In the genomic region with DNA sequence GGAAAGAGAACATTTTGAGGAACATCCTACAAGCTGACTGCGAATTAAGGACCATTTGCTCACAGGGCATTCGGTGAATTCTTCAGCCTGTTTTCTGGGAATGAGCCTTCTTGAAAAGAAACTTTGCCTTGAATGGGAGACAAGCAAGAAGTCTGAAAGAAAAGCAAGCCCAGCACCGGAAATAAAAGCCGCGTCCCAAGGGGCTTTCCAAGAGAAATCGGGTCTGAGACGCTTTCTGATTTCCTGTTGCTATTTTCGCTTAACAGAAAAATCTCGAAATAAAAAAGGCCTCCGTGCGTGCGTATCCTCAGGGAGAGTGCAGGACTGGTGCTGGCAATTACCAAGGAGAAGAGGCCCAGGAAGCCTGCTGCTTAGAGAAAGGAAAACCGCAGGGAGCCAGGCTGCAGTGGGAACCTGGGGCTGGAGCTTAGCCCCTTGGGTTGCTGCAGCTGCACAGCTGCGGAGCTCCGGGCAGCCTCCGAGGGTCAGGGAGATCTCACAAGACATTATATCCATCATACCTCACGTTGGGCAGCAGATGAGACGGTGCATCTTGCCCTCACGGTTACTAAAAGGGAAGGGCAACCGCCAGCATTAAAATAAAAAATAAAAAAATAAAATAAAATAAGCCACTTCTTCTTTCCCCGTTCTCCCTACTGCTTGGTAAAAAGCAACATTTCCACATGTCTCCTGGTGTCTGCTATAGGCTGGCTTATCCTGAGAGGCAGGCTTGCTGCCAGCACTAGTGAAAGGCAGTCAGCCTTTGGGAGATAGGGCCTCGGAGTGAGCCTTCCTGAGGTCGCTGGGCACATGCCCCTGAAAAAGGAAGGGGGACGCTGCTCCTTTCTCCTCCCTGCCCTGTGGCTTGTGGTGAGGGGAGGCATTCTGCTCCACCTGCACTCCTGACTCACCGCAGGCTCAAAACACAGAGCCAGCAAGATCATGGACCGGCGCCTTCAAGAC, we compare ENCODE assay signal across 9 mouse cellular contexts. TPM values are rescaled to one million over a fixed set of nuclear protein-coding genes. Genes with fewer than 3 reads are reported as not detected.
A peak's percentile ranks its signal among the peaks of the same experiment; 100 is the strongest.
DNase-seq lines count a peak whose midpoint lies in the region; ATAC-seq and TF ChIP-seq lines count a peak whose summit lies in the region.
"Had no signal": no experiment of that assay in that cellular context is flagged by ENCODE, and none has a peak within 500 bp of the region (broad histone marks: within the 10 kb centered on the region; RNA-seq: fewer than 3 reads in every experiment).

No protein-coding gene starts in this region.

- peaks cover 13% of the 10 kb centered on the region for H3K27me3 ChIP-seq in lung, embryonic 16.5 days (ENCODE audit: control insufficient read depth, insufficient read depth, low read depth, low read length)
- peaks cover under 1% of the 10 kb centered on the region; the same call in 1 of the 2 replicates for H3K27me3 ChIP-seq in heart, adult 2 months (ENCODE audit: control insufficient read depth, insufficient read depth, low read length)
- no peaks in the 10 kb centered on the region for H3K27me3 ChIP-seq in splenic B cell, adult 2 months (ENCODE audit: control insufficient read depth, insufficient read depth, low read length, poor library complexity, severe bottlenecking)

- H3K9ac ChIP-seq in lung, embryonic 16.5 days (ENCODE audit: low read length) = no peak overlapping the region
- H3K9ac ChIP-seq in heart, adult 2 months (ENCODE audit: low read depth, low read length) = peak overlapping the region; percentile 33

- H3K4me1 ChIP-seq in lung, embryonic 16.5 days (replicated peaks; ENCODE audit: control insufficient read depth, insufficient read depth, low read length) = peaks cover 8% of the 10 kb centered on the region
- peaks cover 16% of the 10 kb centered on the region for H3K4me1 ChIP-seq in lung, adult 2 months (ENCODE audit: control insufficient read depth, insufficient read depth, low read length)
- peaks cover 3% of the 10 kb centered on the region; the same call in 1 of the 2 replicates for H3K4me1 ChIP-seq in heart, adult 2 months (ENCODE audit: control insufficient read depth, insufficient read depth, low read length)

- TF ChIP-seq POLR2A in lung, adult 2 months (IDR thresholded peaks at IDR 0.05; ENCODE audit: borderline replicate concordance, extremely low read depth, low read depth, low read length) = no peak
- TF ChIP-seq POLR2A in heart, adult 2 months (IDR thresholded peaks at IDR 0.05; ENCODE audit: insufficient read depth, low read depth, low read length) = no peak

- no peak overlapping the region for H3K4me3 ChIP-seq in lung, embryonic 16.5 days (ENCODE audit: low read length)
- H3K4me3 ChIP-seq in lung, adult 2 months (replicated peaks; ENCODE audit: extremely low read depth, low read depth, low read length) = no peak overlapping the region
- no peak overlapping the region for H3K4me3 ChIP-seq in heart, adult 2 months

- H3K27ac ChIP-seq in lung, embryonic 16.5 days (ENCODE audit: low read length) = peak overlapping the region; percentile 6; the same call in 1 of the 2 replicates
- peak overlapping the region; percentile 54 for H3K27ac ChIP-seq in heart, adult 2 months

- TF ChIP-seq EP300 in heart, adult 2 months (IDR thresholded peaks at IDR 0.05; ENCODE audit: insufficient read depth, low read depth, low read length) = no peak

- H3K36me3 ChIP-seq in lung, embryonic 16.5 days (ENCODE audit: control insufficient read depth, insufficient read depth, low read length) = no peaks in the 10 kb centered on the region
- H3K36me3 ChIP-seq in heart, adult 2 months (ENCODE audit: control insufficient read depth, insufficient read depth, low read length) = no peaks in the 10 kb centered on the region
- H3K36me3 ChIP-seq in splenic B cell, adult 2 months (ENCODE audit: control insufficient read depth, insufficient read depth, low read length, poor library complexity, severe bottlenecking) = no peaks in the 10 kb centered on the region

- DNase-seq in lung, adult 2 months = no peak
- peak in 1 of 2 experiments; percentile 34 for DNase-seq in heart, adult 2 months
- peak; percentile 38 for DNase-seq in kidney, postnatal 10 days
- DNase-seq in splenic B cell, adult 2 months (ENCODE audit: low read depth, low spot score) = peak; percentile 21
- no peak for DNase-seq in cerebellum, postnatal 14 days
- DNase-seq in thymus, postnatal 10 days (ENCODE audit: low spot score in 2 of 2) = no peak
- DNase-seq in cerebellum, adult 9-10 months = no peak

- no peak for ATAC-seq in lung, embryonic 16.5 days (ENCODE audit: low read depth)
- ATAC-seq: Patski had no signal

- no peaks in the 10 kb centered on the region for H3K79me2 ChIP-seq in heart, adult 2 months (replicated peaks; ENCODE audit: control insufficient read depth, insufficient read depth, low read length)

- peak overlapping the region; percentile 37 for H3K4me2 ChIP-seq in lung, embryonic 16.5 days (ENCODE audit: low read depth, low read length)

- no peaks in the 10 kb centered on the region for H3K9me3 ChIP-seq in lung, embryonic 16.5 days (ENCODE audit: control insufficient read depth, low read length)

- 36% methylated on average over 27 of the region's 27 CpGs for WGBS in lung, embryonic 16.5 days
- 42% methylated on average over 27 of the region's 27 CpGs for WGBS in lung, adult 2 months
- 39% methylated on average over 27 of the region's 27 CpGs for WGBS in heart, adult 2 months

- intact Hi-C loops in heart, adult 2 months (cut with DNase I) = no loop called here

- no peak for TF ChIP-seq CTCF in lung, adult 2 months (IDR thresholded peaks at IDR 0.05; ENCODE audit: insufficient read depth, low read length)
- no peak for TF ChIP-seq CTCF in heart, adult 2 months (IDR thresholded peaks at IDR 0.05)

RNA-seq across cellular contexts. Expression of gene Tbc1d30, which starts 35.5 kb away (rescaled TPM):
- 2.8 and 3.0 TPM in 2 replicates for polyA plus RNA-seq in lung, embryonic 16.5 days (2015; fragmentation: Nextera tagmentation; extraction: Ambion mirVana)
- polyA plus RNA-seq in lung, adult 2 months (2012; rRNA removed) = 11.4 and 14.1 TPM in 2 replicates
- 1 to 10 TPM; 1.8 to 1.9 TPM for total RNA-seq in heart, adult 2 months (2021)
- 0.61 and 0.91 TPM in 2 replicates for polyA plus RNA-seq in heart, adult 2 months (2012; rRNA removed)

RNA-seq across cellular contexts. Expression of gene Gns, which starts 49.3 kb away (rescaled TPM):
- polyA plus RNA-seq in lung, embryonic 16.5 days (2015; fragmentation: Nextera tagmentation; extraction: Ambion mirVana) = 38.2 and 38.8 TPM in 2 replicates
- 149 and 280 TPM in 2 replicates for polyA plus RNA-seq in lung, adult 2 months (2012; rRNA removed)
- total RNA-seq in heart, adult 2 months (2021) = 10 to 100 TPM; 82.1 to 92.2 TPM
- polyA plus RNA-seq in heart, adult 2 months (2012; rRNA removed) = 45.5 and 55.9 TPM in 2 replicates

Comparison
In these comparisons a context has a peak if more than half of its experiments do, and no peak if none do; other contexts are left out.
1. DNase-seq: peak in kidney, postnatal 10 days (single experiment) and splenic B cell, adult 2 months (single experiment); none in lung, adult 2 months (single experiment), cerebellum, postnatal 14 days (0 of 2), thymus, postnatal 10 days (0 of 2) and cerebellum, adult 9-10 months (single experiment).